Mouse (Mus musculus) stomach, postnatal 0 days (tissue): ENCODE results near the gene Meox2.

Experiments
- CTCF ChIP-seq: IDR thresholded peaks from 2 replicates; pipeline ENCODE4 v1.5.1; 2016; ENCODE audit warnings: antibody characterized with exemption, low read depth, mild to moderate bottlenecking, moderate library complexity
- EP300 ChIP-seq: optimal IDR thresholded peaks from 2 replicates; pipeline ENCODE3; 2016; ENCODE audit warnings: antibody characterized with exemption

DNA sequence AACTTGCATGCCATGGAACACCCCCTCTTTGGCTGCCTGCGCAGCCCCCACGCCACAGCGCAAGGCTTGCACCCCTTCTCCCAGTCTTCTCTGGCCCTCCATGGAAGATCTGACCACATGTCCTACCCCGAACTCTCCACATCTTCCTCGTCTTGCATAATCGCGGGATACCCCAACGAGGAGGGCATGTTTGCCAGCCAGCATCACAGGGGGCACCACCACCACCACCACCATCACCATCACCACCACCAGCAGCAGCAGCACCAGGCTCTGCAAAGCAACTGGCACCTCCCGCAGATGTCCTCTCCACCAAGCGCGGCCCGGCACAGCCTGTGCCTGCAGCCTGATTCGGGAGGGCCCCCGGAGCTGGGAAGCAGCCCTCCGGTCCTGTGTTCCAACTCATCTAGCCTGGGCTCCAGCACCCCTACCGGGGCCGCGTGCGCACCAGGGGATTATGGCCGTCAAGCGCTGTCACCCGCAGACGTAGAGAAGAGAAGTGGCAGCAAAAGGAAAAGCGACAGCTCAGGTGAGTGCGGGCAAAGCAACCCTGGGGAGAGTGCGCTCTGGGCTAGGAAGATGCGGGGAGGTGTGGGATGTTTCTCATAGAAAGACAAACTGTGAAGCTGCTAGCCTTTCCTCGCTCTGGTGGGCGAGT, 606 bp downstream of the Meox2 start:
- TF ChIP-seq CTCF = no peak
- no peak for TF ChIP-seq EP300
